Mouse (Mus musculus) C2C12 (cell line): ENCODE results near the gene Zfp423. TPM values are rescaled to one million over a fixed set of nuclear protein-coding genes. Genes with fewer than 3 reads are reported as not detected.

Experiments
- H3K27me3 ChIP-seq: one replicate; pipeline ENCODE4 v1.6.1; 2011; ENCODE audit not compliant: control insufficient read depth, insufficient read depth, insufficient read length
- H3K36me3 ChIP-seq: one replicate; pipeline ENCODE4 v1.6.1; 2011; ENCODE audit not compliant: control insufficient read depth, insufficient read depth
- H3K4me3 ChIP-seq: one replicate; pipeline ENCODE4 v1.5.1; 2011; ENCODE audit warnings: mild to moderate bottlenecking, control low read depth; ENCODE audit not compliant: poor library complexity, insufficient read depth, severe bottlenecking
- H3K79me2 ChIP-seq: one replicate; pipeline ENCODE4 v1.6.1; 2011; ENCODE audit not compliant: control insufficient read depth, insufficient read depth
- H3K79me3 ChIP-seq: one replicate; pipeline ENCODE4 v1.6.1; 2011; ENCODE audit warnings: low read depth, control low read depth
- H3ac ChIP-seq: one replicate; pipeline ENCODE3; 2011; ENCODE audit warnings: low read depth; ENCODE audit not compliant: control insufficient read depth, insufficient read length
- CEBPB ChIP-seq: IDR thresholded peaks from one replicate; pipeline ENCODE4 v1.6.1; 2011; ENCODE audit warnings: low read depth, mild to moderate bottlenecking, control low read depth, moderate library complexity
- CTCF ChIP-seq: IDR thresholded peaks from one replicate; pipeline ENCODE4 v1.5.1; 2011; ENCODE audit not compliant: control insufficient read depth, insufficient read depth, insufficient read length
- FOSL1 ChIP-seq: IDR thresholded peaks from one replicate; pipeline ENCODE4 v1.8.0; 2011; ENCODE audit warnings: mild to moderate bottlenecking, low read length; ENCODE audit not compliant: poor library complexity, insufficient read depth, severe bottlenecking
- MAX ChIP-seq: IDR thresholded peaks from one replicate; pipeline ENCODE4 v1.6.1; 2011; ENCODE audit warnings: mild to moderate bottlenecking, control low read depth
- MYOD1 ChIP-seq: IDR thresholded peaks from one replicate; pipeline ENCODE4 v1.6.1; 2011; ENCODE audit warnings: low read depth; ENCODE audit not compliant: control insufficient read depth, insufficient read length
- MYOG ChIP-seq: IDR thresholded peaks from one replicate; pipeline ENCODE4 v1.6.1; 2011; ENCODE audit not compliant: control insufficient read depth, insufficient read length; ENCODE audit errors: extremely low read depth
- USF1 ChIP-seq: IDR thresholded peaks from one replicate; pipeline ENCODE4 v1.6.1; 2011; ENCODE audit warnings: low read depth, mild to moderate bottlenecking, control low read depth, moderate library complexity
- polyA plus RNA-seq: library from polyadenylated mRNA; unstranded; fragments of >200 nt; fragmentation: generic; extraction: Trizol; gene quantifications from one replicate; pipeline ENCODE4 v1.2.1, GENCODE M21; 2012; ENCODE audit warnings: missing spikeins

The Zfp423 gene
- polyA plus RNA-seq, 1 experiment = 0.14 TPM

GRCm38 (mm10) chr8:87667297-87667696, 292.1 kb downstream of the Zfp423 start:
- H3K27me3 ChIP-seq = no peaks in the 10 kb centered on the region
- H3K79me2 ChIP-seq = no peaks in the 10 kb centered on the region
- TF ChIP-seq CTCF (no peak), MYOD1 (no peak), USF1 (no peak), MAX (no peak), CEBPB (no peak), MYOG (no peak), FOSL1 (no peak)
- H3K4me3 ChIP-seq = no peak overlapping the region
- no peaks in the 10 kb centered on the region for H3K36me3 ChIP-seq
- H3ac ChIP-seq = no peak overlapping the region
- H3K79me3 ChIP-seq = no peaks in the 10 kb centered on the region

- H3K36me3 ChIP-seq = no peaks in the 10 kb centered on the region
- H3ac ChIP-seq = no peak overlapping the region
- peaks cover 1% of the 10 kb centered on the region for H3K27me3 ChIP-seq
- H3K79me3 ChIP-seq = no peaks in the 10 kb centered on the region
- no peak overlapping the region for H3K4me3 ChIP-seq
- no peaks in the 10 kb centered on the region for H3K79me2 ChIP-seq
- TF ChIP-seq CTCF = no peak
- TF ChIP-seq FOSL1 = no peak
- no peak for TF ChIP-seq MYOD1
- no peak for TF ChIP-seq MAX
- TF ChIP-seq CEBPB = no peak
- no peak for TF ChIP-seq MYOG
Measured at GRCm38 (mm10) chr8:87665337-87665736, 294.1 kb downstream of the Zfp423 start.

GRCm38 (mm10) chr8:87664217-87664509, 295.2 kb downstream of the Zfp423 start:
- no peak for TF ChIP-seq MYOG
- no peak for TF ChIP-seq USF1
- TF ChIP-seq FOSL1 = no peak
- no peak for TF ChIP-seq CTCF
- TF ChIP-seq MYOD1 = no peak
- no peak for TF ChIP-seq CEBPB
- H3K36me3 ChIP-seq = no peaks in the 10 kb centered on the region
- H3K79me3 ChIP-seq = no peaks in the 10 kb centered on the region
- H3K27me3 ChIP-seq = peaks cover 7% of the 10 kb centered on the region
- H3ac ChIP-seq = no peak overlapping the region
- H3K4me3 ChIP-seq = no peak overlapping the region
- H3K79me2 ChIP-seq = no peaks in the 10 kb centered on the region

- no peaks in the 10 kb centered on the region for H3K36me3 ChIP-seq
- no peak overlapping the region for H3ac ChIP-seq
- peaks cover 7% of the 10 kb centered on the region for H3K27me3 ChIP-seq
- H3K4me3 ChIP-seq = no peak overlapping the region
- no peaks in the 10 kb centered on the region for H3K79me2 ChIP-seq
- TF ChIP-seq MYOD1 = no peak
- TF ChIP-seq CTCF = peak; percentile 11
- TF ChIP-seq CEBPB = no peak
- no peak for TF ChIP-seq MAX
- no peaks in the 10 kb centered on the region for H3K79me3 ChIP-seq
Measured at GRCm38 (mm10) chr8:87663349-87664216, 295.8 kb downstream of the Zfp423 start.

- Histone ChIP-seq H3K27me3 (peaks cover 7% of the 10 kb centered on the region), H3K79me2 (no peaks in the 10 kb centered on the region), H3ac (no peak overlapping the region), H3K36me3 (no peaks in the 10 kb centered on the region), H3K4me3 (no peak overlapping the region), H3K79me3 (no peaks in the 10 kb centered on the region)
- TF ChIP-seq USF1 = no peak
- no peak for TF ChIP-seq MYOG
- TF ChIP-seq MAX = no peak
- TF ChIP-seq CEBPB = no peak
- no peak for TF ChIP-seq FOSL1
- no peak for TF ChIP-seq MYOD1
- TF ChIP-seq CTCF = no peak
Measured at GRCm38 (mm10) chr8:87662811-87663341, 296.5 kb downstream of the Zfp423 start.

- Histone ChIP-seq H3K27me3 (peaks cover 7% of the 10 kb centered on the region), H3K79me3 (no peaks in the 10 kb centered on the region), H3K4me3 (no peak overlapping the region), H3ac (no peak overlapping the region), H3K79me2 (no peaks in the 10 kb centered on the region), H3K36me3 (no peaks in the 10 kb centered on the region)
- TF ChIP-seq CTCF = no peak
- no peak for TF ChIP-seq USF1
- no peak for TF ChIP-seq FOSL1
- no peak for TF ChIP-seq MYOD1
- no peak for TF ChIP-seq CEBPB
- no peak for TF ChIP-seq MYOG
- no peak for TF ChIP-seq MAX
Measured at GRCm38 (mm10) chr8:87662307-87662771, 297.1 kb downstream of the Zfp423 start.
